Mouse (Mus musculus) stomach, embryonic 15.5 days (tissue): ENCODE results near the gene Slc2a2. TPM values are rescaled to one million over a fixed set of nuclear protein-coding genes. Genes with fewer than 3 reads are reported as not detected.
"Not testable (repeated sequence)": the region's sequence is repeated elsewhere in the genome, so short reads cannot be mapped to it uniquely, and the experiment has no call there.

Experiments used
- ATAC-seq: fragments of 200-750 bp; cut with Nextera tagmentation; 2 replicates; pipeline ENCODE4 v1.8.0; 2017; ENCODE audit warnings: low read depth, moderate number of reproducible peaks, moderate TSS enrichment; ENCODE audit not compliant: insufficient read depth, low FRiP score
- H3K27ac ChIP-seq: fragments of 300-500 bp; sonication (generic); 2 replicates; pipeline ENCODE4 v1.5.1; 2015; ENCODE audit warnings: mild to moderate bottlenecking, inconsistent platforms
- H3K27me3 ChIP-seq: fragments of 300-500 bp; sonication (generic); replicated peaks from 2 replicates; pipeline ENCODE4 v1.6.1; 2015; ENCODE audit warnings: inconsistent platforms
- H3K36me3 ChIP-seq: fragments of 300-500 bp; sonication (generic); 2 replicates; pipeline ENCODE4 v1.6.1; 2015; ENCODE audit warnings: inconsistent platforms
- H3K4me1 ChIP-seq: fragments of 300-500 bp; sonication (generic); 2 replicates; pipeline ENCODE4 v1.6.1; 2015; ENCODE audit warnings: inconsistent platforms
- H3K4me2 ChIP-seq: fragments of 300-500 bp; sonication (generic); 2 replicates; pipeline ENCODE4 v1.6.1; 2015; ENCODE audit warnings: mild to moderate bottlenecking, inconsistent platforms
- H3K4me3 ChIP-seq: fragments of 300-500 bp; sonication (generic); replicated peaks from 2 replicates; pipeline ENCODE4 v1.5.1; 2015; ENCODE audit warnings: inconsistent platforms
- H3K9ac ChIP-seq: fragments of 300-500 bp; sonication (generic); 2 replicates; pipeline ENCODE4 v1.6.1; 2015; ENCODE audit warnings: inconsistent platforms
- H3K9me3 ChIP-seq: fragments of 300-500 bp; sonication (generic); 2 replicates; pipeline ENCODE4 v1.6.1; 2016; ENCODE audit warnings: inconsistent platforms
- WGBS: fragments of 180-500 bp; shearing (Covaris S2); methylation state at CpG from one replicate; pipeline ENCODE4 v1.1.7; 2015; 5-methylcytosine and 5-hydroxymethylcytosine counted together
- polyA plus RNA-seq: library from polyadenylated mRNA; unstranded; fragments of >200 nt; fragmentation: Nextera tagmentation; extraction: Ambion mirVana; gene quantifications from 2 replicates; pipeline ENCODE4 v1.2.1, GENCODE M21; 2015

Gene Slc2a2
- polyA plus RNA-seq, 1 experiment from 2014 or later, result 5.6 TPM

DNA sequence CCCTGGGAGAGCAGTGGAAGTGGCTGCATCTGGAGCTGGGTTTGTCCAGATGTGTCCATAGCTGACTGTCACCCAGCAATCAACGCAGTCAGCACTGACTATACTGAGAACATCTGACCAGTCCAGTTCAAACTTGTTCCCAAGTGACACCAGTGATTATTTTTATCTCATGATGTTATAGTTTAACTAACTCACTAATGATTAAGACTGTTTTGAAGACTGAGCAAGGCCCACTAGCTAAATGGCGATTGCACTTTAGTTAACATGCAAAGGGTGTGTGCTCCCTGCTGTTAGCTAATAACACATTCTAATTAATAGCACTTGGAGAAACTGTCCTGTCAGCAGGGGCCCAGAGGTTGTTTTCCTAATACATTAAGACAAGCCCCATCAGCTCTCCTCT is 39.3 kb downstream of the Slc2a2 start:
- H3K9me3 ChIP-seq, result no peaks in the 10 kb centered on the region
- no peak overlapping the region for H3K4me2 ChIP-seq
- no peak overlapping the region for H3K4me3 ChIP-seq
- H3K9ac ChIP-seq, result no peak overlapping the region
- ATAC-seq, result no peak
- no peaks in the 10 kb centered on the region for H3K4me1 ChIP-seq
- no peak overlapping the region for H3K27ac ChIP-seq
- no peaks in the 10 kb centered on the region for H3K36me3 ChIP-seq
- no peaks in the 10 kb centered on the region for H3K27me3 ChIP-seq
- 44% methylated on average over 2 of the region's 2 CpGs for WGBS

DNA sequence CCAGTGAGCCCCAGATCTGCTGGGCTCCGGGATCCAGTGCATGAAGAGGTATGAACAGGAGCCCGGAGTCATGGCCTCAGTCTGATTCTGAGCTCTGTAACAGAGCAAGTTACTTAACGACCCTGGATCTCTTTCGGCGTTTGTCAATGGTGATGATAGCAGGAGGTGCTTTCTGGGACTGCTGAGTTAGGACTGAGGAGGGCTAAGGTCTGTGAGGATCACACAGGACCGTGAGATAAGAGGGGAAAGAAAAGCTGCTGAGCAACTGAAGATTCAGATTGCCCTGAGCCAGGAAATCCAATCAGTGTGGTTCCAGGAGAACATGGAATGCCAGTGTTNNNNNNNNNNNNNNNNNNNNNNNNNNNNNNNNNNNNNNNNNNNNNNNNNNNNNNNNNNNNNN is 42.6 kb downstream of the Slc2a2 start:
- H3K27me3 ChIP-seq, result no peaks in the 10 kb centered on the region
- no peak overlapping the region for H3K27ac ChIP-seq
- H3K4me1 ChIP-seq, result no peaks in the 10 kb centered on the region
- WGBS, result 37% methylated on average over 6 of the region's 6 CpGs
- no peak for ATAC-seq
- no peak overlapping the region for H3K4me3 ChIP-seq
- no peaks in the 10 kb centered on the region for H3K9me3 ChIP-seq
- no peaks in the 10 kb centered on the region for H3K36me3 ChIP-seq
- no peak overlapping the region for H3K4me2 ChIP-seq
- H3K9ac ChIP-seq, result no peak overlapping the region

- 47% methylated on average over 8 of the region's 8 CpGs for WGBS
- no peaks in the 10 kb centered on the region for H3K4me1 ChIP-seq
- no peak overlapping the region for H3K4me3 ChIP-seq
- H3K4me2 ChIP-seq, result no peak overlapping the region
- no peaks in the 10 kb centered on the region for H3K36me3 ChIP-seq
- ATAC-seq, result no peak
- H3K27ac ChIP-seq, result no peak overlapping the region
- no peak overlapping the region for H3K9ac ChIP-seq
- no peaks in the 10 kb centered on the region for H3K27me3 ChIP-seq
- no peaks in the 10 kb centered on the region for H3K9me3 ChIP-seq
These were observed 45.5 kb downstream of the Slc2a2 start for GRCm38 (mm10) chr3:28743251-28743650.

GRCm38 (mm10) chr3:28745835-28746483 is 48.3 kb downstream of the Slc2a2 start:
- Histone ChIP-seq H3K27me3 (no peaks in the 10 kb centered on the region), H3K4me2 (no peak overlapping the region), H3K9ac (no peak overlapping the region), H3K9me3 (no peaks in the 10 kb centered on the region), H3K27ac (no peak overlapping the region), H3K4me3 (no peak overlapping the region), H3K36me3 (no peaks in the 10 kb centered on the region), H3K4me1 (no peaks in the 10 kb centered on the region)
- no peak; the same call in 1 of the 2 replicates for ATAC-seq
- WGBS, result 29% methylated on average over 7 of the region's 7 CpGs

- no peaks in the 10 kb centered on the region for H3K9me3 ChIP-seq
- no peaks in the 10 kb centered on the region for H3K36me3 ChIP-seq
- H3K27ac ChIP-seq, result no peak overlapping the region
- H3K27me3 ChIP-seq, result no peaks in the 10 kb centered on the region
- H3K9ac ChIP-seq, result no peak overlapping the region
- H3K4me2 ChIP-seq, result no peak overlapping the region
- 88% methylated on average over 3 of the region's 3 CpGs for WGBS
- no peak for ATAC-seq
- H3K4me3 ChIP-seq, result no peak overlapping the region
- no peaks in the 10 kb centered on the region for H3K4me1 ChIP-seq
These were observed 50.4 kb downstream of the Slc2a2 start for GRCm38 (mm10) chr3:28748151-28748550.

- H3K9ac ChIP-seq, result no peak overlapping the region
- no peaks in the 10 kb centered on the region for H3K27me3 ChIP-seq
- H3K27ac ChIP-seq, result no peak overlapping the region
- no peaks in the 10 kb centered on the region for H3K36me3 ChIP-seq
- no peaks in the 10 kb centered on the region for H3K4me1 ChIP-seq
- no peaks in the 10 kb centered on the region for H3K9me3 ChIP-seq
- H3K4me3 ChIP-seq, result no peak overlapping the region
- H3K4me2 ChIP-seq, result no peak overlapping the region
- no peak for ATAC-seq
These were observed 51.3 kb downstream of the Slc2a2 start for GRCm38 (mm10) chr3:28748956-28749355.

- Histone ChIP-seq H3K9ac (no peak overlapping the region), H3K9me3 (no peaks in the 10 kb centered on the region), H3K4me1 (no peaks in the 10 kb centered on the region), H3K4me2 (no peak overlapping the region), H3K4me3 (no peak overlapping the region), H3K27me3 (no peaks in the 10 kb centered on the region), H3K27ac (no peak overlapping the region), H3K36me3 (no peaks in the 10 kb centered on the region)
- WGBS, result 83% methylated on average over 7 of the region's 7 CpGs
- ATAC-seq, result no peak
These were observed 57.8 kb downstream of the Slc2a2 start for GRCm38 (mm10) chr3:28755477-28755876.

- Histone ChIP-seq H3K4me3 (no peak overlapping the region), H3K9ac (no peak overlapping the region), H3K27me3 (no peaks in the 10 kb centered on the region), H3K27ac (no peak overlapping the region), H3K4me2 (no peak overlapping the region), H3K4me1 (no peaks in the 10 kb centered on the region), H3K9me3 (no peaks in the 10 kb centered on the region), H3K36me3 (no peaks in the 10 kb centered on the region)
- 69% methylated on average over 8 of the region's 8 CpGs for WGBS
- ATAC-seq, result no peak
These were observed 63.6 kb downstream of the Slc2a2 start for GRCm38 (mm10) chr3:28761225-28761789.

- Histone ChIP-seq H3K4me2 (no peak overlapping the region), H3K4me1 (no peaks in the 10 kb centered on the region), H3K4me3 (no peak overlapping the region), H3K9me3 (no peaks in the 10 kb centered on the region), H3K27me3 (no peaks in the 10 kb centered on the region), H3K9ac (no peak overlapping the region), H3K27ac (no peak overlapping the region), H3K36me3 (no peaks in the 10 kb centered on the region)
- 91% methylated on average over 4 of the region's 4 CpGs for WGBS
- no peak for ATAC-seq
These were observed 69.2 kb downstream of the Slc2a2 start for GRCm38 (mm10) chr3:28766935-28767334.

GRCm38 (mm10) chr3:28768222-28768621 is 70.5 kb downstream of the Slc2a2 start:
- H3K4me3 ChIP-seq, result no peak overlapping the region
- H3K9me3 ChIP-seq, result no peaks in the 10 kb centered on the region
- H3K9ac ChIP-seq, result no peak overlapping the region
- no peak overlapping the region for H3K4me2 ChIP-seq
- no peaks in the 10 kb centered on the region for H3K4me1 ChIP-seq
- H3K27ac ChIP-seq, result no peak overlapping the region
- H3K27me3 ChIP-seq, result no peaks in the 10 kb centered on the region
- no peaks in the 10 kb centered on the region for H3K36me3 ChIP-seq
- no peak for ATAC-seq
- WGBS, result 75% methylated on average over 3 of the region's 3 CpGs

DNA sequence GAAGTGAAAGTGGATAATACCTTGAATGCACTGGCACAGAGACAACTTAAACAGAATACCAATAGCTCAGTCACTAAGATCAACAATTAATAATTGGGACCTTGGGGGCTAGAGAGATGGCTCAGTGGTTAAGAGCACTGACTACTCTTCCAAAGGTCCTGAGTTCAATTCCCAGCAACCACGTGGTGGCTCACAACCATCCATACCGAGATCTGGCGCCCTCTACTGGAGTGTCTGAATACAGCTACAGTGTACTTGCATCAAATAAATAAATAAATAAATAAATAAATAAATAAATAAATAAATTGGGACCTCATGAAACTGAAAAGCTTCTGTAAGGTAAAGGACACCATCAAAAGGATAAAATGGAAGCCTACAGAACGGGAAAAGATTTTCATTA is 75.2 kb downstream of the Slc2a2 start:
- not testable (repeated sequence) for H3K9me3 ChIP-seq, H3K27me3 ChIP-seq, H3K9ac ChIP-seq, H3K4me3 ChIP-seq, H3K4me2 ChIP-seq, H3K27ac ChIP-seq, ATAC-seq, H3K36me3 ChIP-seq, H3K4me1 ChIP-seq
- 65% methylated on average over 4 of the region's 4 CpGs for WGBS

DNA sequence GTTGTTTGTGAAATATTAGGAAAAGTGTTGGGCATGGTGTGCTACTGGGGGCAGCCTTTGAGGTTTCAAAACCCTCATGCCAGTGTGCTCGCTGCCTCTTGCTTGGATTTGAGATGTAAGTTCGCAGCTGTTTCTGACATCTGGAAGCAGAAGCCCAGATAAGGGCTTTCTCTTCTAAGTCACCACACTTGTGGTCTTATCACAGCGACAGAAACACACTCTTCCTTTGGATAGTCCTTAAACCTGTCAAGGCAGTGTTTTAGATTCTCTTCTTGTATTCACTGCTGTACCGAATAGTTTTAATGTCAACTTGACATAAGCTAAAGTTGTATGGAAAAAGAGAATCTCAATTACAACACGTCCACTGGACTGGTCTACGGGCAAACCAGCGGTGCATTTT is 77.7 kb downstream of the Slc2a2 start:
- H3K9ac ChIP-seq, result no peak overlapping the region
- H3K36me3 ChIP-seq, result no peaks in the 10 kb centered on the region
- H3K9me3 ChIP-seq, result no peaks in the 10 kb centered on the region
- H3K4me1 ChIP-seq, result no peaks in the 10 kb centered on the region
- WGBS, result 78% methylated on average over 7 of the region's 7 CpGs
- no peaks in the 10 kb centered on the region for H3K27me3 ChIP-seq
- no peak overlapping the region for H3K27ac ChIP-seq
- no peak overlapping the region for H3K4me2 ChIP-seq
- ATAC-seq, result peak; percentile 77
- no peak overlapping the region for H3K4me3 ChIP-seq

- peak; percentile 91 for ATAC-seq
- 0 out of 2 replicates have a peak, but pooled peaks cover 4% of the 10 kb centered on the region for H3K4me1 ChIP-seq
- H3K9ac ChIP-seq, result no peak overlapping the region
- H3K27ac ChIP-seq, result no peak overlapping the region
- no peak overlapping the region for H3K4me3 ChIP-seq
- no peak overlapping the region for H3K4me2 ChIP-seq
- H3K27me3 ChIP-seq, result no peaks in the 10 kb centered on the region
- H3K9me3 ChIP-seq, result no peaks in the 10 kb centered on the region
- 81% methylated on average over 1 of the region's 1 CpGs for whole genome bisulfite sequencing
- H3K36me3 ChIP-seq, result no peaks in the 10 kb centered on the region
These were observed 78.3 kb downstream of the Slc2a2 start for GRCm38 (mm10) chr3:28775958-28776357.
